Mouse (Mus musculus): ENCODE results near the gene Mlst8. TPM values are rescaled to one million over a fixed set of nuclear protein-coding genes. Genes with fewer than 3 reads are reported as not detected.

Gene Mlst8
- polyA plus RNA-seq (2014; fragmentation: Illumina TruSeq; extraction: RNeasy Lipid Tissue Mini Kit (QIAGEN cat#74804); ENCODE audit: low read depth, low replicate concordance) = 1.8 TPM

DNA sequence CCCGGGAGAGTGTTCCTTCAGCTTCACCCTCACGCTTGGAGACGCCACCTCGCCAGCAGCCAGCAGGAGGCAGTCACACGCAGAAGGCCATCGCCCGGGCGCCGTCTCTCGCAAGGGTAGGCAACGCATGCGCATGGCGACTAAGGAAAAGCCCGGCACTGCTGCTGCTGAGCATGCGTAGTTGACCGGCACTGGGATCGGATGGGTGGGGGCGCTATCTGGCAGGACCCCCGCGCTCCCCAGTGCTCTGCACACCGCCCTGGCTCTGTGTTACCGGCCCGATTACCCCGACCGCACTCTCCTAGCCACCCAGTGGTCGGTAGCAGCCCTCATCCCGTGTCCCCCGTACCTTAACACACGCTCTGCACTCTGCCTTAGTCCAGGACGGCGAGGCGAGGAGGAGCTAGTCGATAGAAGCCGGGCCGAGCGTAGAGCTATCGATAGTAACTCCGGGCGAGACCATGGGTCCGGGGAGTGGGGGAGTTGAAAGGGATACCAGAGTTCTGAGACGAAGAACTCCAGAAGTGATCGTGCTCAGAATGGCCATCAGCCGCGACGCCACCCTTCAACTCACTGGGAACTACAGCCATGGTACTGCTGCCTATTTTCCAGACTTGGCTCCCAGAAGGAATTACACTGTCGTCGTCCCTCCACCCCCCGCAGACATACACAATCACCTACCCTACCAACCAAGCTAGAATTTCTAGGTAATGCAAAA, at the start of gene Mlst8:
Gene Mlst8 (minus strand): TSS at position 416 of the 718 bp plus-strand sequence.

DNA sequence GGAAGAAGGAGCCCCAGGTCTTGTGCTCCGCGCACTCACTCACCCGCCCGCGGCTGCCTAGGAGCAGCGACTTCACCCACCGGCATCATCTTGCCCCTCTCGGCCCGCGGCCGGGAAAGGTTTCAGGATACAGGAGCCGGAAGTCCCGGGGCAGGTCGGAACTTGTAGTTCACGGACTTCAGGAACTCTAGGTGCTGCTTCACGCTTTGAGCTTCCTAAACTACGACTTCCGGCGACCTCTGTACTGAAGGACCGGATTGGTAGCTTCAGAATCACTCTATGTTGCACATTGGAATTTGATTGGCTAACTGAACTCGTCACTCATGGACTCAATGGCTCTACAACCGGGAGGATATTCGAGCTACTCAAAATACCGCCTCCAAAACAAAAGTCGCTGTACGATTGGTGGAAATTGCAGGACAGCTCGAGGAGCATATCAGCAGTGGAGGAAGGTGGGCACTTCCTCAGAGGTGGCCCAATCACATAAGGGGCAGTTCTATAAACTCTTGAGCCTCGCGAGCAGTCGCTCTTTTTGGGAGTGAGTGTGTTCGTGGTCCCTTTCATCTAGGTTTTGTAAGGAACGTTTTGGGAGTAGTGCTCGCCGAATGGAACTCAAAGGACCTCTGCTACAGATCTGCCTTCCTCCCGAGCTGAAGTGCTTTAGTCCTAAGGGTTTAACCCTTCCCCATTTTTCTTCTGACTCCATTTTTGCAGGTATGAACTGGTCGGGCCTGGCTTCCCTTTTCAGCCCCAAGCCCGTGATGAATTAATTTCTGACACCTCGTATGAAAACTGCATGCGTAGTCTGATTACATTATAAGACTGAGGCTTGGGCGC, 49.1 kb upstream of the Mlst8 start, which contains the start of gene Traf7:
Gene Traf7 (minus strand): TSS at position 216 of the 837 bp plus-strand sequence.

DNA sequence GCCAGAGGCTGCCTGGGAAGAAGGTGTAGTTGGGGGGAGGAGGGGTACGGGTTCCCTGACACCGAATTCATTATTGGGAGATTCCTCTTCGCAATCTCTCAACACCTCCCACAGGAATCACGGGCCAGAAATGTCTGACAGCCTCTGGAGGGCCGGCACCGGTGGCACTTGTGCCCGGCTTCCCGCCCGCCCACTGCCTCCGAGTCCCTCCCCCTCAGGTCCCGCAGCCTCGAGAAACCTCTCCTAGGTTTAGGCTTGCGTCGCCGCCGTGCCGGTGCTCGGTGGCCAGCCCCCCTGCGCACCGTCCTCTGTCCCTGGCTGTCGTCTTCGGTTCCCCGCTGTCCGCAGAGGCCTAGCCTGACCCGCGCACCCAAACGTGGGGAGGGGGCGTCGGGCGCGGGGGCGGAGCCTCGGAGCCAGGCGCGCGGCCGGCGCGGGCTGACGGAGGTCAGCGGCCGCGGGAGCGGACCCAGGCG, 9.3 kb upstream of the Mlst8 start, which contains the start of gene Caskin1:
Gene Caskin1 (plus strand): TSS at position 416 of the 476 bp plus-strand sequence.

DNA sequence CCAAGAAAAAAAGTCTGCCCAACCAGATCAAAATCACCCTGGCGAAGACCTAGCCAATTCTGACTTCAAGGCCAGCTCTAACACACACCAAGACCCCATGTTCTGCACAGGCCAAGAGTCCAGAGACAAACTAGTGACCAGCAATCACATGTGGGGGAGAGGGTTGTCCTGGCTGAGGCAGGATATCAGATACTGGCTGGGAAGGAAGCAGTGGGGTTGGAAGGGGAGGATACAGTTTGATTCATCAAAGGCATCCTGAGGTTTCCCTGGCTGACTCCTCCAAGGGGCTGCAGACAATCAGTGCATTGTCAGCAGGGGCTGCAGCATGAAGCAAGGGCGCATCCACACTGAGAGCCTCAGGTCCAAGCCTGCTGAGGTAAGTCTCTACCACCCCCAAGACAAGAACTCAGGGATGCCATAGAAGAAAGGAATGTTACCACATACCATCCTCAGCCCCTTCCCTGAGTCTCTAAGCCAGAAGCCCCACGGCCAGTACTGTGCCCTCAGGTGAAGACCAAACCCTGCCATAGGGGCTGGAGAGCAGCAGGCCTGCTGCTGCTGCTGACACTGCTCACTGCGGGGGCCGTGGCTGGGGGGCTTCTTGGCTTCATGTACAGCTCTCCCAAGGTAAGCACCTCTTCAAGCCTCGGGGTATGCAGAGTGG, 5.1 kb downstream of the Mlst8 start, which contains the start of gene Bricd5:
Gene Bricd5 (plus strand): TSS at position 273 of the 664 bp plus-strand sequence.

DNA sequence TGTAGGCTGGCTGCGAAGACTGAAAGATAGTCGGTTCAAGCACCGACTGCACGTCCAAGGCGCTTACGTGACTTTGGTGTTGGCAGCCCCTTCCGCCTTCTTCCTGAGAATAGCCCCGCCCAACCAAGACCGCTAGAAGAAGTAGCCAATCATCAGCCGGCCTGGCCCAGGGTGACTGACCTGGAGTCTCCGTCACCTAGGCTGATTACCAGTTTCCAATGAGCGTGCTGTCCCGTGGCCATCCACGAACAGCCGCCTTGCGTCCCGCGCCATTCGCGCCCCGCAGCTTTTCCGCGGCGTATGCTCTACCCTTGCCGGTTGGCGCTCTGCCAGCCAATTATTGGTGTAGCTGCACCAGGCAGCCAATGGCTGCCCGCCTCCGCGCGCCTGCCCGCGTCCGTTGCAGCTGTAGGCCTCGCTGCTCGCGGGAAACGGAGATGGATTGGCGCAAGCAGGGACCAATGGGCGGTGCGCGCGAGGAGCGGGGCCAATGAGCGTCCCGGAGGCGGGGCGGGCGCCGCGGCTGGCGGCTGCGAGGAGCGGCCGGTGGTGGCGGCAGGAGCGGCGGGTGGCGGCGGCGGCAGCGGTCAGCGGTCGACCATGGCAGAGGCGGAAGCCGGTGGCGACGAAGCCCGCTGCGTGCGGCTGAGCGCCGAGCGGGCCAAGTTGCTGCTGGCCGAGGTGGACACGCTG, 8.8 kb downstream of the Mlst8 start, which contains the start of the genes E4f1 and Pgp:
Gene E4f1 (minus strand): TSS at position 404 of the 693 bp plus-strand sequence.
Gene Pgp (plus strand): TSS at position 483 of the 693 bp plus-strand sequence.

DNA sequence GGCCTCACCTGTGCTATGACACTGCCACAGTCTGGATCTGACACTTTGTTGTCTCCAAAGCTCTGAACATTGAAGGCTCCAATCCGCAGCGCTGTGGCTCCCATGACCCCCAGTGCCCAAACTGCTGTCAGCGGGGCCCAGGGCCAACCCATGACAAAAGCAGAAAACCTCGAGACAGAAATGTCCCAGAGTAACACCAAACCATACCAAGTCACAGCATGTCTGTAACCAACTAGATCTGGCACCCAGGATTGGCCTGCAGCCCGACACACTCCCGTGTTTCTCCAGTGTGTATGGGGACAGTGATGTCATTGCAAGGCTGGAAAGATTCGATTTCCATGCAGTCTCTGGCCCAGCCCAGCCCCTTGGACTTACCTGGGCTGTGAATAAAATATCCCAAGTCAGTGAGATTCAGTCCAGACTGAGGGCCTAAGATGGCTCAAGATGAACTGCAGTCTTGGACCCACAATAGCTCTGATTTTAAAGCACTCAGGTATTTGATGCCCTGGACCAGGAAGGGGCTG, 36.2 kb downstream of the Mlst8 start, which contains the start of gene Dnase1l2:
Gene Dnase1l2 (minus strand): TSS at position 474 of the 524 bp plus-strand sequence.

DNA sequence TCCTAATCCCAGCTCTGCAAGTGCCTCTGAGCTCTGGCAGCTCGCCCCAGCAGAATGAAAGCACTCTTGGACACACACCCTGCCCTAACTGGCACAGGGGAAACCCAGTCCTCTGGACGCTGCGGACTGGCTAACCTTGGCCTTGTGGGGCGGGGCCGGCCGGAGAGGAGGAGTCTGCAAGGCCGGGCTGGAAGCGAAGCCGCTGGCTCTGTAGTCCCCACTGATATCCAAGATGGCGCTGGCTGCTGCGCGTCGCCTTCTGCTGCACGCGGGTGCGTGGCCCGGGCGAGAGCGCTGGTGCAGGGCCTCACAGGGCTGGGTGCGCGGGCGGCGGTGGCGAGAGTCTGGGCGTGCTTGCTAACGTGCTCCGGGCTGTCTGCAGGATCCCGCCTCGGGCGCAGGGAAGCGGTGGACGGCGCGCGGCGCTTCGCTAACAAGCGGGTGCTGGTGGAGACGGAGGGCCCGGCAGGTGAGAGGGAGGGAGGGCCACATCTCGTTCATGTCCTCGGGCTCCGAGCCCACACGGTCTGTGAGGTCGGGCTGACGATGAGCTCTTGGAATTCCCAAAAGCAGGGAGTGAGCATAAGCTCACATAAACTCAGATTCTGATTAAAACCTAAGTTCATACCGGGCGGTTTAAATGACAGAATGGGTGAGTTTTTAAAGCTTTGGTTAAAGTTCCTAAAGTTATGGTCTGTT, 52.3 kb downstream of the Mlst8 start, which contains the start of gene Eci1:
Gene Eci1 (plus strand): TSS at position 171 of the 699 bp plus-strand sequence.

Other genes starting within 250 kb of the Mlst8 start
- 0.50 TPM for gene Ccnf, start 227.6 kb downstream of the Mlst8 start, polyA plus RNA-seq (2014; fragmentation: Illumina TruSeq; extraction: RNeasy Lipid Tissue Mini Kit (QIAGEN cat#74804); ENCODE audit: low read depth, low replicate concordance)
- gene Abca17, start 128.0 kb downstream of the Mlst8 start, polyA plus RNA-seq (2014; fragmentation: Illumina TruSeq; extraction: RNeasy Lipid Tissue Mini Kit (QIAGEN cat#74804); ENCODE audit: low read depth, low replicate concordance) = not detected
- 8.9 TPM for gene Abca3, start 127.1 kb downstream of the Mlst8 start, polyA plus RNA-seq (2014; fragmentation: Illumina TruSeq; extraction: RNeasy Lipid Tissue Mini Kit (QIAGEN cat#74804); ENCODE audit: low read depth, low replicate concordance)
- 19.3 TPM for gene Rnps1, start 64.5 kb downstream of the Mlst8 start, polyA plus RNA-seq (2014; fragmentation: Illumina TruSeq; extraction: RNeasy Lipid Tissue Mini Kit (QIAGEN cat#74804); ENCODE audit: low read depth, low replicate concordance)
- 61.8 TPM for gene Eci1, start 52.4 kb downstream of the Mlst8 start, polyA plus RNA-seq (2014; fragmentation: Illumina TruSeq; extraction: RNeasy Lipid Tissue Mini Kit (QIAGEN cat#74804); ENCODE audit: low read depth, low replicate concordance)
- gene Dnase1l2, start 36.0 kb downstream of the Mlst8 start, polyA plus RNA-seq (2014; fragmentation: Illumina TruSeq; extraction: RNeasy Lipid Tissue Mini Kit (QIAGEN cat#74804); ENCODE audit: low read depth, low replicate concordance) = not detected
- gene E4f1, start 8.8 kb downstream of the Mlst8 start, polyA plus RNA-seq (2014; fragmentation: Illumina TruSeq; extraction: RNeasy Lipid Tissue Mini Kit (QIAGEN cat#74804); ENCODE audit: low read depth, low replicate concordance) = 0.37 TPM
- gene Pgp, start 8.7 kb downstream of the Mlst8 start, polyA plus RNA-seq (2014; fragmentation: Illumina TruSeq; extraction: RNeasy Lipid Tissue Mini Kit (QIAGEN cat#74804); ENCODE audit: low read depth, low replicate concordance) = 6.5 TPM
- gene Bricd5, start 5.2 kb downstream of the Mlst8 start, polyA plus RNA-seq (2014; fragmentation: Illumina TruSeq; extraction: RNeasy Lipid Tissue Mini Kit (QIAGEN cat#74804); ENCODE audit: low read depth, low replicate concordance) = not detected
- gene Caskin1, start 9.5 kb upstream of the Mlst8 start, polyA plus RNA-seq (2014; fragmentation: Illumina TruSeq; extraction: RNeasy Lipid Tissue Mini Kit (QIAGEN cat#74804); ENCODE audit: low read depth, low replicate concordance) = not detected
- gene Traf7, start 48.9 kb upstream of the Mlst8 start, polyA plus RNA-seq (2014; fragmentation: Illumina TruSeq; extraction: RNeasy Lipid Tissue Mini Kit (QIAGEN cat#74804); ENCODE audit: low read depth, low replicate concordance) = 3.5 TPM
- gene Rab26, start 55.1 kb upstream of the Mlst8 start, polyA plus RNA-seq (2014; fragmentation: Illumina TruSeq; extraction: RNeasy Lipid Tissue Mini Kit (QIAGEN cat#74804); ENCODE audit: low read depth, low replicate concordance) = not detected
- 1.3 TPM for gene Pkd1, start 70.8 kb upstream of the Mlst8 start, polyA plus RNA-seq (2014; fragmentation: Illumina TruSeq; extraction: RNeasy Lipid Tissue Mini Kit (QIAGEN cat#74804); ENCODE audit: low read depth, low replicate concordance)
- 7.0 TPM for gene Tsc2, start 153.6 kb upstream of the Mlst8 start, polyA plus RNA-seq (2014; fragmentation: Illumina TruSeq; extraction: RNeasy Lipid Tissue Mini Kit (QIAGEN cat#74804); ENCODE audit: low read depth, low replicate concordance)
- gene Nthl1, start 153.6 kb upstream of the Mlst8 start, polyA plus RNA-seq (2014; fragmentation: Illumina TruSeq; extraction: RNeasy Lipid Tissue Mini Kit (QIAGEN cat#74804); ENCODE audit: low read depth, low replicate concordance) = 0.50 TPM
- gene Slc9a3r2, start 171.2 kb upstream of the Mlst8 start, polyA plus RNA-seq (2014; fragmentation: Illumina TruSeq; extraction: RNeasy Lipid Tissue Mini Kit (QIAGEN cat#74804); ENCODE audit: low read depth, low replicate concordance) = 3.9 TPM
- not detected for gene Npw, start 179.4 kb upstream of the Mlst8 start, polyA plus RNA-seq (2014; fragmentation: Illumina TruSeq; extraction: RNeasy Lipid Tissue Mini Kit (QIAGEN cat#74804); ENCODE audit: low read depth, low replicate concordance)
- 3.4 TPM for gene Zfp598, start 190.6 kb upstream of the Mlst8 start, polyA plus RNA-seq (2014; fragmentation: Illumina TruSeq; extraction: RNeasy Lipid Tissue Mini Kit (QIAGEN cat#74804); ENCODE audit: low read depth, low replicate concordance)
- gene Syngr3, start 210.9 kb upstream of the Mlst8 start, polyA plus RNA-seq (2014; fragmentation: Illumina TruSeq; extraction: RNeasy Lipid Tissue Mini Kit (QIAGEN cat#74804); ENCODE audit: low read depth, low replicate concordance) = not detected
- 12.1 TPM for gene Gfer, start 217.1 kb upstream of the Mlst8 start, polyA plus RNA-seq (2014; fragmentation: Illumina TruSeq; extraction: RNeasy Lipid Tissue Mini Kit (QIAGEN cat#74804); ENCODE audit: low read depth, low replicate concordance)
- gene Noxo1, start 217.2 kb upstream of the Mlst8 start, polyA plus RNA-seq (2014; fragmentation: Illumina TruSeq; extraction: RNeasy Lipid Tissue Mini Kit (QIAGEN cat#74804); ENCODE audit: low read depth, low replicate concordance) = not detected
- 0.58 TPM for gene Tbl3, start 228.6 kb upstream of the Mlst8 start, polyA plus RNA-seq (2014; fragmentation: Illumina TruSeq; extraction: RNeasy Lipid Tissue Mini Kit (QIAGEN cat#74804); ENCODE audit: low read depth, low replicate concordance)
- gene Rnf151, start 239.0 kb upstream of the Mlst8 start, polyA plus RNA-seq (2014; fragmentation: Illumina TruSeq; extraction: RNeasy Lipid Tissue Mini Kit (QIAGEN cat#74804); ENCODE audit: low read depth, low replicate concordance) = not detected
- gene Rps2, start 239.0 kb upstream of the Mlst8 start, polyA plus RNA-seq (2014; fragmentation: Illumina TruSeq; extraction: RNeasy Lipid Tissue Mini Kit (QIAGEN cat#74804); ENCODE audit: low read depth, low replicate concordance) = 483 TPM
- gene Ndufb10, start 245.4 kb upstream of the Mlst8 start, polyA plus RNA-seq (2014; fragmentation: Illumina TruSeq; extraction: RNeasy Lipid Tissue Mini Kit (QIAGEN cat#74804); ENCODE audit: low read depth, low replicate concordance) = 138 TPM
- gene Rpl3l, start 248.7 kb upstream of the Mlst8 start, polyA plus RNA-seq (2014; fragmentation: Illumina TruSeq; extraction: RNeasy Lipid Tissue Mini Kit (QIAGEN cat#74804); ENCODE audit: low read depth, low replicate concordance) = not detected

All from liver, adult 10 weeks (tissue).